Mouse (Mus musculus): ENCODE data around the gene Cacng6.

Cacng6 gene

GRCm38 (mm10) chr7:3419941-3420340 lies 4.1 kb upstream of the Cacng6 start:
- DNase-seq (ENCODE audit: low spot score in 2 of 2) = no peak

- DNase-seq (ENCODE audit: low spot score in 2 of 2) = no peak
Observed at GRCm38 (mm10) chr7:3420466-3420865, 3.5 kb upstream of the Cacng6 start.

- DNase-seq (ENCODE audit: low spot score in 2 of 2) = no peak
Observed at GRCm38 (mm10) chr7:3421297-3421696, 2.7 kb upstream of the Cacng6 start.

GRCm38 (mm10) chr7:3422051-3422450 lies 1.9 kb upstream of the Cacng6 start:
- no peak for DNase-seq (ENCODE audit: low spot score in 2 of 2)

- no peak for DNase-seq (ENCODE audit: low spot score in 2 of 2)
Observed at GRCm38 (mm10) chr7:3423430-3423829, 565 bp upstream of the Cacng6 start.

- no peak for DNase-seq (ENCODE audit: low spot score in 2 of 2)
Observed at GRCm38 (mm10) chr7:3425141-3425540, 1.1 kb downstream of the Cacng6 start.

- DNase-seq (ENCODE audit: low spot score in 2 of 2) = no peak
Observed at GRCm38 (mm10) chr7:3430161-3430560, 6.2 kb downstream of the Cacng6 start.

- no peak for DNase-seq (ENCODE audit: low spot score in 2 of 2)
Observed at GRCm38 (mm10) chr7:3432066-3432465, 8.1 kb downstream of the Cacng6 start.

GRCm38 (mm10) chr7:3437941-3438340 lies 13.9 kb downstream of the Cacng6 start:
- no peak for DNase-seq (ENCODE audit: low spot score in 2 of 2)

- DNase-seq (ENCODE audit: low spot score in 2 of 2) = no peak
Observed at GRCm38 (mm10) chr7:3439984-3440383, 16.0 kb downstream of the Cacng6 start.

- no peak for DNase-seq (ENCODE audit: low spot score in 2 of 2)
Observed at GRCm38 (mm10) chr7:3440526-3440925, 16.5 kb downstream of the Cacng6 start.

- no peak for DNase-seq (ENCODE audit: low spot score in 2 of 2)
Observed at GRCm38 (mm10) chr7:3442476-3443062, 18.6 kb downstream of the Cacng6 start.

- no peak for DNase-seq (ENCODE audit: low spot score in 2 of 2)
Observed at GRCm38 (mm10) chr7:3444678-3445077, 20.7 kb downstream of the Cacng6 start.

- no peak for DNase-seq (ENCODE audit: low spot score in 2 of 2)
Observed at GRCm38 (mm10) chr7:3446584-3446983, 22.6 kb downstream of the Cacng6 start.

- no peak for DNase-seq (ENCODE audit: low spot score in 2 of 2)
Observed at GRCm38 (mm10) chr7:3447026-3447425, 23.0 kb downstream of the Cacng6 start.

GRCm38 (mm10) chr7:3448737-3449454 lies 24.9 kb downstream of the Cacng6 start:
- peak; percentile 36 to 44 for DNase-seq (ENCODE audit: low spot score in 2 of 2)

GRCm38 (mm10) chr7:3450671-3451070 lies 26.7 kb downstream of the Cacng6 start:
- no peak for DNase-seq (ENCODE audit: low spot score in 2 of 2)

- no peak for DNase-seq (ENCODE audit: low spot score in 2 of 2)
Observed at GRCm38 (mm10) chr7:3451161-3451560, 27.2 kb downstream of the Cacng6 start.

- no peak for DNase-seq (ENCODE audit: low spot score in 2 of 2)
Observed at GRCm38 (mm10) chr7:3452821-3453485, 29.0 kb downstream of the Cacng6 start.

GRCm38 (mm10) chr7:3453486-3454183 lies 29.6 kb downstream of the Cacng6 start:
- no peak for DNase-seq (ENCODE audit: low spot score in 2 of 2)

GRCm38 (mm10) chr7:3457111-3457840 lies 33.3 kb downstream of the Cacng6 start:
- no peak for DNase-seq (ENCODE audit: low spot score in 2 of 2)

GRCm38 (mm10) chr7:3457841-3458217 lies 33.8 kb downstream of the Cacng6 start:
- no peak for DNase-seq (ENCODE audit: low spot score in 2 of 2)
